Mouse (Mus musculus): Measurements from ENCODE around the gene Fmnl2. TPM values are rescaled to one million over a fixed set of nuclear protein-coding genes. Genes with fewer than 3 reads are reported as not detected.

Gene Fmnl2
- polyA plus RNA-seq, 1 experiment, result 21.4 TPM

- no peak for DNase-seq (ENCODE audit: low spot score)
These were observed 181.1 kb downstream of the Fmnl2 start for GRCm38 (mm10) chr2:53038737-53039136.

DNA sequence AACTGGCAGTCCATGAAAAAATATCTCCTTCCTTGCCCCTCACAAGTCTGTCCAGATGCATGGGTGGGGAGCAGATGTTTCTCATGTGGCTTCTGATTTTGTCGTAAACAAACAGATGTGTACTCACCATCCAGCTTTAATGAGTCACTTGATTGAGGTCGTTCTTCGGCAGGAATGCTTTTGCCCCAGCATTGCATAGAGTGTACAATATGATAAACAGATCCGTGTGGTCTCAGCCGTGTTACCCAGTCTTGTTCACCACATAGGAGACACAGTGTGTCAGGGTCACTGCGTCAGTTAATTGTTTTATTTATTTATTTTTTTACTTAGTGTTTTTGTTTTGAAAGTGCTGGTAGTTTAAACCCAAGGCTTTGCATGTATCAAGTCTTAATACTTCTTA is 189.4 kb downstream of the Fmnl2 start:
- no peak for DNase-seq (ENCODE audit: low spot score)

DNA sequence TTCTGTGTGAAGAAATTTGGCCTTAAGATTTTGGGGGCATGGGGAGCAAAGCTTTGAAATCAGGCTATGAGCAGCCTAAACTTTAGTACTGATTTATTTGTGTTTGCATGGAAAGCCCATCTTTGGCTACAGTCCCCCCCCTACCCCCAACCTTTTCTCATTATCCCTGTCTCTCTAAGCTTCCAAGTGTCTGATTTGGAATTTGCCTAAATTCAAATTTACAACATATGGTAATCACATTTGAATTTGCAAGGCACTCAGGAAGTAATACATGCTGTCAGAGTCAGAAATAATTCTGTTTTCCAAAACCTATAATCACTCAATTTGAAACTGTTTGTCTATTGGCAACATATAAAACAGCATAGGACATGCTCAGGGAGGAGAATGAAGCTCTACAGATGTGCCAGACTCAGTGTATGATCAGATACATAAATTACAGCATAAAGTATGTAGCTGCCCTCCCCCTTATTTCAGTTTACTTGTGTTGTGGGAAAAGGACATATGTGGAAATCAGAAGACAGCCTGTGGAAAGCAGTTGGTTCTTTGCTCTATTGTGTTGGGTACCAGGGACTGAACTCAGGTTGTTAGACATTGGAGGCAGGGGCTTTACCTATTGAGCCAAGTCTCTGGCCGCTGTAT is 190.2 kb downstream of the Fmnl2 start:
- DNase-seq (ENCODE audit: low spot score), result no peak

DNA sequence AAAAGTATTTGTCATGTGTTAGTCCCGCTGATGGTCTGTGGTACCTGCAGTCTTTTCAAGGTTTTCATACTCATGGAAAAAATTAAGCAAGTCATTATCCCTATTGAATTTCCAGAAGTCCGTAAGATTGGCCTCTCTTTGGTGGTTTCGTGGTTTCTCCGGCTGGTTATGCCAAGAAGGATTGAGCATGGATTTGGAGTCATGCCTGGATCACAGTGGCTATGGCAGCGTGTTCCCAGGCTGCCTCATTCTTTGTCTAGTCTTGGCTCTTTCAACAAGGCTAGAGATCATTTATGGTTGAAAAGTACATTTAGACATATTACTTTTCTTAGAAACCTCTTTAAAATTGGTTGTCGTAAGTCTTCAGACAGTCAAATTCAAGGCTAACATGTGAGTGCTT is 192.7 kb downstream of the Fmnl2 start:
- DNase-seq (ENCODE audit: low spot score), result no peak

GRCm38 (mm10) chr2:53051502-53051901 is 193.8 kb downstream of the Fmnl2 start:
- no peak for DNase-seq (ENCODE audit: low spot score)

DNA sequence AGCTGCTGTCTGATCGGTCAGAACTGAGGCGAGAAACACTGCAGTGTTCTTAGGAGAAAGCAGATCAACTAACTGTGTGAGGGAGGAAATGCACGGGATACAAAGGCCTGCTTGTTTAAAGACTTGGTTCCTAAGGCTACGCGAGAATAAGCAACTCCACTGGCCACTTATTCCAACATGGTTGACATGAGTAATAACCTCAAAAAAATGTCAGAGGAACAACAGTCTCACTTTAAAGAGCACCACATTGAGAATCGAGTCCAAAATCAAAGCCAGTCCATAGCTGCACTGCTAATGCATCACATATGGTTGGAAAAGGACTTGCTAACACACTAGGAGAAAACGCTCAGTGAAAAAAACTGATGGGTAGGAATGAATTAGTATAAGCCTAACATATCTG is 196.1 kb downstream of the Fmnl2 start:
- no peak for DNase-seq (ENCODE audit: low spot score)

DNA sequence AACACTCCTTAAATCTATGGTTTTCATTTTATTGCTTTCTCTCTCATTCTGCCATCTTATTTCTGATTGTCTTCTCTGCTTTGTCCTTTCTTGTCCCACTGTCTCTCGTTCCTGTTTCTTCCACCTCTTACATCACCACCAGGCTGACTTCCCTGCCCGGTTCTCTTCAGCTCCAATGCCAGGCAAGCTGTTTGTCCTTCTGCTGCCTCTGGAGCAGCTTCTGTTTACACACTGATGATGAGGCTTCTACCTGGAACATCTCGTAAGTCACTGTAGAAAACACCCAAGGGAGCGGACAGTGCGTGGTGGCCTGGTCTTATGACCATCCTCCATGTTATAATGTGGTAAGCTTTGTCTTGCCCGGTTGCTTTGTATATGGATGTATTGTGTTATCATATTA is 198.9 kb downstream of the Fmnl2 start:
- no peak for DNase-seq (ENCODE audit: low spot score)

DNA sequence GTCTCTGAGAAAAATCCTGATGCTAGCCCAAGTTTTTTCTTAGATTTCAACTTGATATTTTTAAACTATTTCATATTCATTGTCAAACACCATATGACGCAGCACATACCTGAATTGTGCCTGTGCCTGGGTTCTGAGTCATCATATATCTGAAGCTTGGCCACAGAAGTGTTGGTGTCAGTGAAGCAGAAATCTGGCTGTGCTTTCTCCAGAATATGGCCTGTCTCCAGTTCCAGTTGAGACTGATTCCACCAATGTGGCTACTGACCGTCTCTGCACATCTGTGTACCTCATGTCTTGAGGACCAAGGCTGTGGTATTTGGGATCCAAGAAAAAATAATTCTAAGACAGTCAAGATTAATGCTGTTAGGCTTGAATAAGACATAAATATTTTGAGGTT is 199.6 kb downstream of the Fmnl2 start:
- no peak for DNase-seq (ENCODE audit: low spot score)

- DNase-seq (ENCODE audit: low spot score), result no peak
These were observed 203.8 kb downstream of the Fmnl2 start for GRCm38 (mm10) chr2:53061363-53062000.

GRCm38 (mm10) chr2:53066973-53067372 is 209.3 kb downstream of the Fmnl2 start:
- no peak for DNase-seq (ENCODE audit: low spot score)

DNA sequence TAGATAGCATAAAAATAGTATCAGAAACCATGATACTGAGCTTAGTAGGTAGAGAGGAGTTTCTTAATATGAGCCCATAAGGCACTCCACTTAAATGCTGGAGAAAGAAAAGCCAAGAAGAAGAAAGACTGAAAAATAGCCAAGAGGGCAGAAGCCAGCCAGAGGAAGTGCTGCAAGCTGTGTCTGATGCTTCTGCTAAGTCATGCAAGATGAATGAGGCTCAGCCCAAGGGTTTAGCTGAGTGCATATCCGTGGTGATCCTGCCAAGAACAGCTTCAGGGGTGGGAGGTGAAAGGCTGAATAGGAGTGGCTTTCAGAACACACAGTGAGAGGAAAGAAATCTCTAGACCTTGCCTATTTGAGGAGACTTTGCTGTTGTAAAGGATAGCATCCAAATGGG is 212.9 kb downstream of the Fmnl2 start:
- no peak for DNase-seq (ENCODE audit: low spot score)

GRCm38 (mm10) chr2:53079693-53080286 is 222.1 kb downstream of the Fmnl2 start:
- no peak for DNase-seq (ENCODE audit: low spot score)

DNA sequence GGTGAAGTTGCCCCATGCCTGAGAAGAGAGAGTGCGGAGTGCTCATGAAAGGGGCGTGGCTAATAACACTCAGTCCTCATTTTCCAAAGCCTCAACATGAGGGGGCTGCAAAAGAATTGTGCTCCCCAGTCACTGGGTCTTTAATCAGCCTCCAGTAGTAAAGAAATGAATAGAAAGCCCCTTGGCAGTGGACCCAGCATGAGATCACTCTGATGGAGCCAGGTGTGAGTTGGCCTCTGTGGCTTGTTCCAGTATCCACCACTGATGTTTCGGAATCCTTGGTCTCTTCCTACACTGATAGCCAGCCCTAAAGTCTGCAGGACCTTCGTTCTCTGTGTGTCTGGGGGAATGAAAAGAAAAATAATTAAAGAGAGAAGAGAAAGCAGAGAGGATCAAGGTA is 224.4 kb downstream of the Fmnl2 start:
- DNase-seq (ENCODE audit: low spot score), result no peak

DNA sequence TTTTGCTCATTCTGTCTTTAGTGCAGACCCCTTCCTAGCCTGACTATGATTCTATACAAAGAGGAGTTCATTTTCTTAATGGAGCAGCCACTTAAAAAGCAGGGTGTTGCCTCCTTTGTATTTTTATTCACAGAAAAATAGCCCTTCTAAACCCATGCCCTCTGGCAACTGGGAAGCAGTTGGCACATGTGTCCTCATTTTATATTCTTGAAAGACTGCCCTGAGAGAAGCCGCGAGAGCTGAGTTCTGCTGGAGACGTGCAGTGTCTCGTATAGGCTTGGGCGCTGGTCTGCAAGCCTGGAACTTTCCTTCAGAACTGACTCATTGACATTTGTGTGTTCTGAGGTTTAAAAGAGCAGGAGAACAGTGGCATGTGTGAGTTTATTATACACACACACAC is 224.8 kb downstream of the Fmnl2 start:
- DNase-seq (ENCODE audit: low spot score), result no peak

DNA sequence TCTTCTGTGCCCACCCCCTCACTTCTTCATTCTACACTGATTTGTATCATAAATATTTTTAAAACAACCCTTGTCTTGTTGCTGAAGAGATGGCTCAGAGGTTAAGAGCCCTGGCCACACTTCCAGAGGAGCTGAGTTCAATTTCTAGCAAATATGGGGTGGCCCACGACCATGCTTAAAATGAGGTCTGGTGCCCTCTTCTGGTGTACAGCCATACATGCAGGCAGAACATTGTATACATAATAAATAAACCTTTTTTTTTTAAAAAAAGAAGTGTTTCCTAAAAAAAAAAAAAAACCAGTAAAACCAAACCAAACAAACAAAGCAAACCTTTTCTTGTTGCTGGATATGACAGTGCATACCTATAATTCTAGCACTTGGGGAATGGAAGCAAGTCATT is 225.6 kb downstream of the Fmnl2 start:
- no peak for DNase-seq (ENCODE audit: low spot score)

DNA sequence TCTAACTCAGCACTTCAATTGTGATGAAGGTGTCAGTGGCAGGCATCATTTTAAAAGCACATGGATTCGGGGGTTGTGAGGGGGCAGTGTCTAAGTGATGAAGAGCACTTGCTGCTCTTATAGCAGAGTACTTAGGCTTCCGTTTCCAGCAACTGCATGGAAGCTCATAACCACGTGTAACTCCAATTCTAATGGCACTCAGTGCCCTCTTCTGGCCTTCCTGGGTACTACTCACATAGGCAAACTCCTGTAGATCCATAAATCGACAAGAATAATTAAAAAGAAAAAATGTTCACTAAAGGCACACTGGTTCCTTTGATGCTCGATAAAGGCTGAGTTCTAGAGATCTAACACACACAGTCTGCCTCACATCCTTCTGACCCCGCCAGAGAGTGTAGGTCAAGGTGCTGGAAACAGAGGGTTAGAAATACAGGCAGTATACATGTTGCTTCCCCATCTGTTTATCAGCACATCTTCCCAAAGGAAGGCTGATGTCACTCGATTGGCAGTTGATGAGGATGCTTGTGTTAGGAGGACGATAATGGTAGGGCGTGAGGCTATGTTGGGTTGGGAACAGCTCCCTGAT is 228.1 kb downstream of the Fmnl2 start:
- DNase-seq (ENCODE audit: low spot score), result no peak

GRCm38 (mm10) chr2:53088744-53089143 is 231.1 kb downstream of the Fmnl2 start:
- DNase-seq (ENCODE audit: low spot score), result no peak

GRCm38 (mm10) chr2:53095031-53095430 is 237.4 kb downstream of the Fmnl2 start:
- no peak for DNase-seq (ENCODE audit: low spot score)

- no peak for DNase-seq (ENCODE audit: low spot score)
These were observed 237.8 kb downstream of the Fmnl2 start for GRCm38 (mm10) chr2:53095489-53095888.

- no peak for DNase-seq (ENCODE audit: low spot score)
These were observed 242.4 kb downstream of the Fmnl2 start for GRCm38 (mm10) chr2:53100093-53100492.

- no peak for DNase-seq (ENCODE audit: low spot score)
These were observed 244.5 kb downstream of the Fmnl2 start for GRCm38 (mm10) chr2:53101885-53102740.

DNA sequence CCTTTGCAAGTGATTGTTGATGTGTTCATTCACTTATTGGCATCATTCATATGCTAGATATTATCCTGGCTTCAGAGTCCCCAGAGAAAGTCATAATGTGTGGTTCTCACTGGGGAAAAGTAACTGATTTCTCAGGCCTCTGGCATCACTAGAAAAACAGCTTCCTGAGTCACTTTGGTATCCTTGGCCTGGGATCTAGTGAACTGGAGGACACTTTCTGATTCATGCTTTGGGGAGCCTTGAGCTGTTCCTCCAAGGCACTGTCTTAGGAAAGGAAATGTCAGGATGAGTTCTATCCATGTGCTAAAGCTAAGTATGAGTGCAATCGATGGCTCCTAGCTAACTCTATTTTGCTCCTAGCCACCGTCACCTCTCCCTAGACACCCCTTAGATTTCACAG is 245.2 kb downstream of the Fmnl2 start:
- no peak for DNase-seq (ENCODE audit: low spot score)
